Mouse (Mus musculus) right cerebral cortex, postnatal 36 days (tissue): Measurements from ENCODE around the gene Ubc.

Experiments used
- DNase-seq, 2 experiments: peaks; one replicate each; pipeline ENCODE4 v3.0.0; 2022; ENCODE audit warnings: low spot score in 2 of 2, mixed read lengths in 1 of 2

Ubc gene

GRCm38 (mm10) chr5:125348487-125348886 is 41.5 kb downstream of the Ubc start:
- DNase-seq = no peak

GRCm38 (mm10) chr5:125348067-125348466 is 41.9 kb downstream of the Ubc start:
- DNase-seq = no peak

GRCm38 (mm10) chr5:125344296-125344695 is 45.7 kb downstream of the Ubc start:
- no peak for DNase-seq

GRCm38 (mm10) chr5:125341459-125342090 is 48.4 kb downstream of the Ubc start:
- no peak for DNase-seq

GRCm38 (mm10) chr5:125340547-125341262 is 49.3 kb downstream of the Ubc start, which contains the start of gene Scarb1:
TSS of gene Scarb1 (minus strand) at chr5:125341094.
- peak; percentile 78 to 80 for DNase-seq

- peak in 1 of 2 experiments; percentile 31 for DNase-seq
Observed at GRCm38 (mm10) chr5:125339851-125340531, 50.0 kb downstream of the Ubc start.

DNA sequence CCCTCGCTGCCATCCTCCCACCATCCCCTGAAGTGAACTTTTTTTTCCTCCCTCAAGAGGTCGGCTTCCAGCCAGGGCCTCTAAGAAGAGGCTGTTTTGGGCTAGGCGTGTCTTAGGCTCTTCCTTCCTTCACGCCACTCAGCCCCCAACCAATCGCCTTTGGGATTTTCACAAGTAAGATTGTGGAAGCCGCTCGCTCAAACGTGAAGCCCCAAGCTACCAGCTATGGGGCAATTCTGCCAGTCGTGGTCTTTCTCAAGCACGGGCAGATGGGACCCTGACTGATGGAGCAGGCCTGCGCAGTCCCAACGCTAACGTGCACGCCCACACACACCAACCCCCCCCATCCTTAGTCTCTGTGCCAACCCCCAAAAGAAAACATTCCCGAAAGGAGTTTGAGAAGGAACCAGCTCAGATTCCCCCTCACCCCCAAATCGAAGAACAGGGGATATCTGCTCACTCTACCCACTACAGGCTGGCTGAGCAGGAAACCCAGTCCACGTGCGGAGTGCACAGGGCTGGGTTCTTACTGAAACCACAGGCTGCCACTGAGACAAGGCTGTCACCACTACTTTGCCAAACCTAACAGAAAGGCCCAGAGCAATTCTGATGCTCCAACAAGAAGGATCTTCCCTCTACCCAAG is 50.8 kb downstream of the Ubc start:
- no peak for DNase-seq

DNA sequence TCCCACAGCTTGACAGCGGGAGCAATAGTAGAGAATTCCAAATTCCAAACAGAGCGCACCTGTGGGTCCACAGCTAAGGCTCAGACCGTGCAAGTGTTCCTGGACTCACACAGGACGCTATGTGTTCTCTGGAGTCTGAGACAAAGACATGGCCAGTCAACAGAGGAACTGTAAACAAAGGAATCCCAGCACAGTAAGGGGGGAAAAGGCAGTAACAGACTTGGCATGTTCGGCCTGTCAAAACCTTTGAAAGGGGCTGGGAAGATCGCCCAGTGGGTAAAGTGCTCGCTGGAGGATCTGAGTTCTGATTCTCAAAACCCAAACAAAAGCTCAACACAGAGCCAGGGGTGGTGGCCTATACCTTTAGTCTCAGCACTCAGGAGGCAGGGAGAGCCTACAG is 52.5 kb downstream of the Ubc start:
- no peak for DNase-seq

DNA sequence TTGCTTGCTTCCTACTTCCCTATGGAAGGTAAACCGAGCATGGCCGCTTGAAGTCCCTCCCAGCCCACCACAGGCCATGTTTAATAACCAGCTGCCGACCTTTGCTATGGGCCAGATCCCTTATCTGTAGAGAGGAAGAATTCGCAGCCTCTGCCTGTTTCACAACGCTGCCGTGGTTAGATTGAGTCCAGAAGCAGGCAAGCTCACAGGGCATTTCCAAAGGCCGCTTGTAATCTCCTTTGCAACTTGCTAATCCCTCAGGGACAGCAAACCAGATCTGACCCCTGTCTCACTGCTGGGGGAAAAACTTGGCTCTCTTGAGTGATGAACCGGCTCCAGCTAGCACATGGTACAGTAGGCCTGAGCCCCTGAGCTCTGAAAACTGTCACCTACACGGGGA is 53.0 kb downstream of the Ubc start:
- DNase-seq = no peak
